Mouse (Mus musculus): ENCODE measurements at regions not wholly inside any gene's neighbourhood (a gene's known extent, or its start where the extent isn't known, plus 50 kb on each side); places are given as distances from the start of the nearest gene placed in this dataset.

DNA sequence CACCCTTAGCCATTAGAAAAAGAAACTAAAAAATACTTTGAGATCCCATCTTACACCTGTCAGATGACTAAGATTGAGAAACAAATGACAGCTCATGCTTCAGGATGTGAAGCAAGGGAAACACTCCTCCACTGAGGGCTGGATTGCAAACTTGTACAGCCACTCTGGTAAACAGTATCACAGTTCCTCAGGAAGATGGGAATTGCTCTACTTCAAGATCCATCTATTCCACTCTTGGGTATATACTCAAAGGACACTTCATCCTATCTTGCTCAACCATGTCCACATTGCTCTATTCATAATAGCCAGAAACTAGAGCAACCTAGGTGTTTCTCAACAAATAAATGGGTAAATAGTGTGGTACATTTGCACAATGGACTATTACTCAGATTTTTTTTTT, 241.2 kb downstream of the Snx19 start:
- H3K27me3 ChIP-seq (ENCODE audit: control insufficient read depth, insufficient read depth, low read length): no peaks in the 10 kb centered on the region
- H3K36me3 ChIP-seq (ENCODE audit: control insufficient read depth, insufficient read depth, low read length): no peaks in the 10 kb centered on the region
- TF ChIP-seq CTCF (IDR thresholded peaks at IDR 0.05; ENCODE audit: extremely low read depth, insufficient read length, insufficient replicate concordance, low read depth, low read length) (no peak), POLR2A (IDR thresholded peaks at IDR 0.05; ENCODE audit: low read depth, low read length) (no peak)
- no peak overlapping the region for H3K4me3 ChIP-seq (ENCODE audit: low read depth, low read length)
- H3K4me1 ChIP-seq (ENCODE audit: control insufficient read depth, insufficient read depth, insufficient read length, low read length): no peaks in the 10 kb centered on the region
- no peak overlapping the region for H3K27ac ChIP-seq (ENCODE audit: insufficient read depth, low read depth, low read length)

DNA sequence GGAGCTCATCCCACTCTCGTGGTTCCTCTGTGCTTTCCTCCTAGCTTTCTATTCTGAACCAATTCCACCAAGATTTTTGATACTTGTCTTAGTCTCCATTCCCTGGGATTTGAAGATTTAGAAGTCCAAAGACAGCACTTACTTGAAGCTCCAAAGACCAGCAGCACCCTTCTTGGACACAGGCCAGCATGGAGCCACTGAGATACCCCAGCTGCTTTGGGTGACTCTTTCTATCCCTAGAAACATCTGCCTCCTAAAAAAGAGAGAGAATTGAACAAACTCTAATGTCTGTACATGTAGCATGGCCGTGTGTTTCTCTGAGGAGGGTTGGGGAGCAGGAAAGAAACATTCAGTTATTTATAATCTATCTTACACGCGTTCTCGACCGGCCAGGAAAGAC, 235.5 kb downstream of the Snx19 start:
- Histone ChIP-seq H3K27me3 (ENCODE audit: control insufficient read depth, insufficient read depth, low read length) (no peaks in the 10 kb centered on the region), H3K4me1 (ENCODE audit: control insufficient read depth, insufficient read depth, insufficient read length, low read length) (no peaks in the 10 kb centered on the region), H3K36me3 (ENCODE audit: control insufficient read depth, insufficient read depth, low read length) (no peaks in the 10 kb centered on the region), H3K4me3 (ENCODE audit: low read depth, low read length) (no peak overlapping the region), H3K27ac (ENCODE audit: insufficient read depth, low read depth, low read length) (no peak overlapping the region)
- 81% methylated on average over 6 of the region's 6 CpGs for WGBS
- TF ChIP-seq CTCF (IDR thresholded peaks at IDR 0.05; ENCODE audit: extremely low read depth, insufficient read length, insufficient replicate concordance, low read depth, low read length): no peak
- TF ChIP-seq POLR2A (IDR thresholded peaks at IDR 0.05; ENCODE audit: low read depth, low read length): no peak

DNA sequence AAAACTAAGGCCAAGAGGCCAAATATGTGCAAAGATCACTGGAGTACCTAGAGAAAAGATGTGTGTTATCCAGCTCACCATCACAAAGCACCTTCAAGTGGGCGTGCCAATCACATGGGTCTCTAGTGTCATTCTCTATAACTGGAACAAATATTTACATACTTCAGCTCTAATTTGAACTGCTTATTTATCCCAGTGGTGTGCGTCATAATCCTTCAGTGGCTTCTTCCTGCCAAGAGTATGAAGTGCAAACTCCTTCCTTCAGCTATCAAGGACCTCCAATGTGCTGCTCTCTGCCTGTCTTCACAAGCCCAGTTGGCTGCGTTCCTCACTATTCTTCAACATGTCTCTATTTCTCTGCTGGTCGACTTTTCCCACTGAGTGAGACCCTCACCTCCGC, 227.1 kb downstream of the Snx19 start:
- TF ChIP-seq CTCF (IDR thresholded peaks at IDR 0.05; ENCODE audit: extremely low read depth, insufficient read length, insufficient replicate concordance, low read depth, low read length): no peak
- TF ChIP-seq POLR2A (IDR thresholded peaks at IDR 0.05; ENCODE audit: low read depth, low read length): no peak
- Histone ChIP-seq H3K27me3 (ENCODE audit: control insufficient read depth, insufficient read depth, low read length) (no peaks in the 10 kb centered on the region), H3K4me1 (ENCODE audit: control insufficient read depth, insufficient read depth, insufficient read length, low read length) (no peaks in the 10 kb centered on the region), H3K4me3 (ENCODE audit: low read depth, low read length) (no peak overlapping the region), H3K27ac (ENCODE audit: insufficient read depth, low read depth, low read length) (no peak overlapping the region; the same call in 1 of the 2 replicates), H3K36me3 (ENCODE audit: control insufficient read depth, insufficient read depth, low read length) (no peaks in the 10 kb centered on the region)
- WGBS: 71% methylated on average over 5 of the region's 5 CpGs

DNA sequence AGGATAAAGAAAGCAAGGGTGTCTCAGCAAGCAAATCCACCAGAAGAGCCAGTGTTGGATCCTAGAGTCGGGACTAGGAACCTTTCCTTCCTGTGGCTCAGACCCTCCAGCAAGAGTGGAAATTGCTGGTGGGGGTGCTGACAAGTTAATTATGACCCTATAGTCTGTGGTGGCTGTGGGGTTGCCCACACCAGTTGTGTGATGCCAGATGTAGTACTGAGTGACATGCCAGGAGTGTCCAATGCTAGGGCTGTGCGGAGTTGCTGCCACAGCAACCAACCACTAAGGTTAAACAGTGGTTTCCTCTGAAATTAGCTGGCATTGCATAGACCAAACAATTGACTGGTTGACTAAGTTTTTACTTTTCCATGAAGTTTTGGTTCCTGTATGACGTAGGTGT, 226.3 kb downstream of the Snx19 start:
- TF ChIP-seq CTCF (IDR thresholded peaks at IDR 0.05; ENCODE audit: extremely low read depth, insufficient read length, insufficient replicate concordance, low read depth, low read length) (no peak), POLR2A (IDR thresholded peaks at IDR 0.05; ENCODE audit: low read depth, low read length) (no peak)
- no peaks in the 10 kb centered on the region for H3K27me3 ChIP-seq (ENCODE audit: control insufficient read depth, insufficient read depth, low read length)
- H3K4me1 ChIP-seq (ENCODE audit: control insufficient read depth, insufficient read depth, insufficient read length, low read length): no peaks in the 10 kb centered on the region
- no peak overlapping the region for H3K27ac ChIP-seq (ENCODE audit: insufficient read depth, low read depth, low read length)
- H3K4me3 ChIP-seq (ENCODE audit: low read depth, low read length): no peak overlapping the region
- H3K36me3 ChIP-seq (ENCODE audit: control insufficient read depth, insufficient read depth, low read length): no peaks in the 10 kb centered on the region
- WGBS: 86% methylated on average over 3 of the region's 3 CpGs

GRCm38 (mm10) chr9:30649392-30650054, 222.6 kb downstream of the Snx19 start:
- TF ChIP-seq CTCF (IDR thresholded peaks at IDR 0.05; ENCODE audit: extremely low read depth, insufficient read length, insufficient replicate concordance, low read depth, low read length) (no peak), POLR2A (IDR thresholded peaks at IDR 0.05; ENCODE audit: low read depth, low read length) (no peak)

GRCm38 (mm10) chr9:30633741-30634470, 207.0 kb downstream of the Snx19 start:
- WGBS: 69% methylated on average over 10 of the region's 10 CpGs
- Histone ChIP-seq H3K27me3 (ENCODE audit: control insufficient read depth, insufficient read depth, low read length) (no peaks in the 10 kb centered on the region), H3K27ac (ENCODE audit: insufficient read depth, low read depth, low read length) (no peak overlapping the region), H3K36me3 (ENCODE audit: control insufficient read depth, insufficient read depth, low read length) (no peaks in the 10 kb centered on the region), H3K4me1 (ENCODE audit: control insufficient read depth, insufficient read depth, insufficient read length, low read length) (no peaks in the 10 kb centered on the region), H3K4me3 (ENCODE audit: low read depth, low read length) (no peak overlapping the region)
- no peak for TF ChIP-seq POLR2A (IDR thresholded peaks at IDR 0.05; ENCODE audit: low read depth, low read length)
- TF ChIP-seq CTCF (IDR thresholded peaks at IDR 0.05; ENCODE audit: extremely low read depth, insufficient read length, insufficient replicate concordance, low read depth, low read length): no peak

More at GRCm38 (mm10) chr9:30649392-30650054, 222.6 kb downstream of the Snx19 start:
- no peaks in the 10 kb centered on the region for H3K27me3 ChIP-seq (ENCODE audit: control insufficient read depth, insufficient read depth, low read length)
- H3K27ac ChIP-seq (ENCODE audit: insufficient read depth, low read depth, low read length): no peak overlapping the region
- H3K4me1 ChIP-seq (ENCODE audit: control insufficient read depth, insufficient read depth, insufficient read length, low read length): no peaks in the 10 kb centered on the region
- WGBS: 80% methylated on average over 13 of the region's 13 CpGs
- H3K36me3 ChIP-seq (ENCODE audit: control insufficient read depth, insufficient read depth, low read length): no peaks in the 10 kb centered on the region
- H3K4me3 ChIP-seq (ENCODE audit: low read depth, low read length): no peak overlapping the region
